Mouse (Mus musculus): ENCODE measurements around the gene Oas1a. TPM values are rescaled to one million over a fixed set of nuclear protein-coding genes. Genes with fewer than 3 reads are reported as not detected.

Gene Oas1a
- polyA plus RNA-seq, 1 experiment from 2014 or later, result 3.0 TPM

GRCm38 (mm10) chr5:120869436-120870015 is 37.8 kb downstream of the Oas1a start:
- no peak for ATAC-seq (ENCODE audit: insufficient read depth, low FRiP score)
- no peaks in the 10 kb centered on the region for H3K4me1 ChIP-seq (ENCODE audit: control insufficient read depth, insufficient read depth, low read length)
- no peak overlapping the region for H3K27ac ChIP-seq (ENCODE audit: low read length)
- H3K9me3 ChIP-seq (replicated peaks; ENCODE audit: control insufficient read depth, low read length), result no peaks in the 10 kb centered on the region
- H3K36me3 ChIP-seq (ENCODE audit: control insufficient read depth, insufficient read depth, low read length), result no peaks in the 10 kb centered on the region
- no peak overlapping the region for H3K9ac ChIP-seq (ENCODE audit: low read length)
- no peak overlapping the region for H3K4me2 ChIP-seq (ENCODE audit: low read depth, low read length)
- 76% methylated on average over 7 of the region's 7 CpGs for WGBS
- no peak overlapping the region for H3K4me3 ChIP-seq (replicated peaks; ENCODE audit: low read length)
- H3K27me3 ChIP-seq (ENCODE audit: control insufficient read depth, insufficient read depth, low read length), result no peaks in the 10 kb centered on the region

GRCm38 (mm10) chr5:120865336-120865860 is 41.9 kb downstream of the Oas1a start:
- Histone ChIP-seq H3K4me1 (ENCODE audit: control insufficient read depth, insufficient read depth, low read length) (no peaks in the 10 kb centered on the region), H3K9ac (ENCODE audit: low read length) (no peak overlapping the region), H3K4me2 (ENCODE audit: low read depth, low read length) (no peak overlapping the region), H3K27ac (ENCODE audit: low read length) (no peak overlapping the region), H3K9me3 (replicated peaks; ENCODE audit: control insufficient read depth, low read length) (no peaks in the 10 kb centered on the region), H3K4me3 (replicated peaks; ENCODE audit: low read length) (no peak overlapping the region), H3K27me3 (ENCODE audit: control insufficient read depth, insufficient read depth, low read length) (no peaks in the 10 kb centered on the region), H3K36me3 (ENCODE audit: control insufficient read depth, insufficient read depth, low read length) (no peaks in the 10 kb centered on the region)
- no peak for ATAC-seq (ENCODE audit: insufficient read depth, low FRiP score)
- WGBS, result 71% methylated on average over 3 of the region's 3 CpGs

- Histone ChIP-seq H3K27me3 (ENCODE audit: control insufficient read depth, insufficient read depth, low read length) (no peaks in the 10 kb centered on the region), H3K4me3 (replicated peaks; ENCODE audit: low read length) (no peak within 1 kb of the TSS), H3K9me3 (replicated peaks; ENCODE audit: control insufficient read depth, low read length) (no peaks in the 10 kb centered on the region), H3K27ac (ENCODE audit: low read length) (no peak within 1 kb of the TSS), H3K4me1 (ENCODE audit: control insufficient read depth, insufficient read depth, low read length) (no peaks in the 10 kb centered on the region), H3K9ac (ENCODE audit: low read length) (no peak within 1 kb of the TSS), H3K4me2 (ENCODE audit: low read depth, low read length) (no peak within 1 kb of the TSS), H3K36me3 (ENCODE audit: control insufficient read depth, insufficient read depth, low read length) (no peaks in the 10 kb centered on the region)
- 39% methylated on average over 4 of the region's 4 CpGs for WGBS
- ATAC-seq (ENCODE audit: insufficient read depth, low FRiP score), result no peak
Observed at GRCm38 (mm10) chr5:120861121-120861520, 46.2 kb downstream of the Oas1a start, which contains the start of gene Oas1h. Oas1h (plus strand) TSS chr5:120861421.

DNA sequence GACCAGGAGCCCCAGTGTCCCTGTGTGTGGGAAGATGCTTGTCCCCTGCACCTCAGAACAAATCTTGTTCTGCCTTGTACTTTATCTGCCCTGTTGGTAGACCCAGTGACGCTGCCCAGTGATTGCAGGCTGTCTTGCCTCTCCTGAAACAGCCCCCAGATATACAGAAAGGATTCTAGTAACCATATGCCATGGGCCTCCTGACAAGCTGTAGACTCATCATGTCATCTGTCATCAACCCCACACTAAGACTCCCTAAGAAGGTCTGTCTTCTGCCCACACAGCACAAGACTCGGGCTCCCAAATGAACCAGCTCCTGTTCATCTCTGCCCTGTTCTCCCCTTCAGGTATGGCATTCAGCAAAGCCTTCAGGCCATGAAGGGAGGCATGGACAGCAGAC is 48.1 kb downstream of the Oas1a start:
- Histone ChIP-seq H3K4me1 (ENCODE audit: control insufficient read depth, insufficient read depth, low read length) (no peaks in the 10 kb centered on the region), H3K4me3 (replicated peaks; ENCODE audit: low read length) (no peak overlapping the region), H3K9ac (ENCODE audit: low read length) (no peak overlapping the region), H3K4me2 (ENCODE audit: low read depth, low read length) (no peak overlapping the region), H3K27ac (ENCODE audit: low read length) (no peak overlapping the region), H3K27me3 (ENCODE audit: control insufficient read depth, insufficient read depth, low read length) (no peaks in the 10 kb centered on the region), H3K36me3 (ENCODE audit: control insufficient read depth, insufficient read depth, low read length) (no peaks in the 10 kb centered on the region), H3K9me3 (replicated peaks; ENCODE audit: control insufficient read depth, low read length) (no peaks in the 10 kb centered on the region)
- ATAC-seq (ENCODE audit: insufficient read depth, low FRiP score), result no peak
- WGBS, result 61% methylated on average over 2 of the region's 2 CpGs

DNA sequence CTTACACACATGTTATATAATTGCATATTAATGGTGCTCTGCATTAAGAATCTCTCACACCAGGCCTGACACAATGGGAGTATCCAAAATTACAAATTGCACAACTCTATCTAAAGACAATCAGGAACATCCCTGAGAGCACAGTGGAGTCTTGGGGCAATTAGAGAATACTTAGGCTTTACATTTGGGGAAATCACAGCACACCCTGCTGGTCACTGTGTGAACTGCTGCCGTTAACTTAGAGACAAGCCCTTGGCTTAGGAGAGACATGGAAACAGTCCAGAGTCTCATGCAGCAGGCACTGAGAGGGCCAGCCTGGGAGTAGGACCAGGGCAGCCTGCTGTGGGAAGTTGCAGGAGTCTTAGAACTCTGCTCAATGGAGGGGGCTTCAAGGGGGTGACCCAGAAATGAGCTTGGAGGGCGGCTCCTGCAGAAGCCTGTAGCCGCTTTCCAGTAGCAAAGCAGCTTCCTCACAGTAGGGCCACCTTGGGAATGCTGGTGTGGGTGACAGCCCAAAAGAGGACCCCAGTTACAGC is 57.7 kb downstream of the Oas1a start:
- no peaks in the 10 kb centered on the region for H3K27me3 ChIP-seq (ENCODE audit: control insufficient read depth, insufficient read depth, low read length)
- no peak overlapping the region for H3K27ac ChIP-seq (ENCODE audit: low read length)
- no peak overlapping the region for H3K4me2 ChIP-seq (ENCODE audit: low read depth, low read length)
- no peaks in the 10 kb centered on the region for H3K9me3 ChIP-seq (replicated peaks; ENCODE audit: control insufficient read depth, low read length)
- no peak overlapping the region for H3K4me3 ChIP-seq (replicated peaks; ENCODE audit: low read length)
- H3K4me1 ChIP-seq (ENCODE audit: control insufficient read depth, insufficient read depth, low read length), result no peaks in the 10 kb centered on the region
- no peak for ATAC-seq (ENCODE audit: insufficient read depth, low FRiP score)
- WGBS, result 57% methylated on average over 3 of the region's 3 CpGs
- H3K36me3 ChIP-seq (ENCODE audit: control insufficient read depth, insufficient read depth, low read length), result no peaks in the 10 kb centered on the region
- H3K9ac ChIP-seq (ENCODE audit: low read length), result no peak overlapping the region

DNA sequence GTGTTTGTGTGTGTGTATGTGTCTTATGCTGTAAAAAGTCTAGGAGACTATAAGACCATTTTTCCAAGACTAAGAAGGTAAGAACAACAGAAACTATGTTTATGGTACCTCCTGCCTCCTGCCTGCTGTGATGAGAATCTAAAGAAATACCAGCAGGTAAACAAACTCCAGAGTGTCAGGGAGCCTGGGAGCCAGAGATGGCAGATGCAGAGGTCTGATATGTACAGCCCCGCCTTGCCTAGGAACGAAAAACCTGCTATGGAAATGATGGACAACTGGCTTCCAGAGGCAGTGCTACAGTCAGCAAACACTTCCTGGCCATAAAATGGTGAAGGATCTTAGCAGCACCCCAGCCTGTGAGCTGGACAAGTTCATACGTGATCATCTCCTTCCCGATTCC is 60.3 kb downstream of the Oas1a start, which contains the start of gene Oas1f:
TSS of gene Oas1f (plus strand) at position 301 of the 400 bp plus-strand sequence.
- no peaks in the 10 kb centered on the region for H3K27me3 ChIP-seq (ENCODE audit: control insufficient read depth, insufficient read depth, low read length)
- H3K4me1 ChIP-seq (ENCODE audit: control insufficient read depth, insufficient read depth, low read length), result no peaks in the 10 kb centered on the region
- no peaks in the 10 kb centered on the region for H3K9me3 ChIP-seq (replicated peaks; ENCODE audit: control insufficient read depth, low read length)
- no peak within 1 kb of the TSS for H3K4me2 ChIP-seq (ENCODE audit: low read depth, low read length)
- 49% methylated on average over 4 of the region's 4 CpGs for WGBS
- no peak within 1 kb of the TSS for H3K9ac ChIP-seq (ENCODE audit: low read length)
- no peak within 1 kb of the TSS for H3K4me3 ChIP-seq (replicated peaks; ENCODE audit: low read length)
- no peaks in the 10 kb centered on the region for H3K36me3 ChIP-seq (ENCODE audit: control insufficient read depth, insufficient read depth, low read length)
- no peak within 1 kb of the TSS for H3K27ac ChIP-seq (ENCODE audit: low read length)
- no peak for ATAC-seq (ENCODE audit: insufficient read depth, low FRiP score)

Small RNAs within 50 kb of the gene (microRNA-seq; reads per million reads assigned to microRNA genes)
- not detected for gene Gm22907

Other genes with a start within 250 kb of the Oas1a start
- 2.3 and 3.6 TPM in 2 replicates for gene Dtx1, start 195.6 kb downstream of the Oas1a start, polyA plus RNA-seq (2015; fragmentation: Nextera tagmentation; extraction: Ambion mirVana)
- 0.32 and 0.62 TPM in 2 replicates for gene Oas2, start 157.7 kb downstream of the Oas1a start, polyA plus RNA-seq (2015; fragmentation: Nextera tagmentation; extraction: Ambion mirVana)
- gene Oas3, start 129.9 kb downstream of the Oas1a start, polyA plus RNA-seq (2015; fragmentation: Nextera tagmentation; extraction: Ambion mirVana), result 0.17 and 0.18 TPM in 2 replicates
- not detected in 2 replicates for gene Oas1e, start 112.0 kb downstream of the Oas1a start, polyA plus RNA-seq (2015; fragmentation: Nextera tagmentation; extraction: Ambion mirVana)
- gene Oas1c, start 95.0 kb downstream of the Oas1a start, polyA plus RNA-seq (2015; fragmentation: Nextera tagmentation; extraction: Ambion mirVana), result 0.65 and 1.0 TPM in 2 replicates
- gene Oas1f, start 60.2 kb downstream of the Oas1a start, polyA plus RNA-seq (2015; fragmentation: Nextera tagmentation; extraction: Ambion mirVana), result not detected in 2 replicates
- not detected in 2 replicates for gene Oas1h, start 46.1 kb downstream of the Oas1a start, polyA plus RNA-seq (2015; fragmentation: Nextera tagmentation; extraction: Ambion mirVana)
- gene Oas1g, start 19.9 kb downstream of the Oas1a start, polyA plus RNA-seq (2015; fragmentation: Nextera tagmentation; extraction: Ambion mirVana), result 1.0 and 1.1 TPM in 2 replicates
- not detected in 2 replicates for gene Oas1d, start 7.0 kb upstream of the Oas1a start, polyA plus RNA-seq (2015; fragmentation: Nextera tagmentation; extraction: Ambion mirVana)
- 0.06 and 0.26 TPM in 2 replicates for gene Rph3a, start 102.6 kb upstream of the Oas1a start, polyA plus RNA-seq (2015; fragmentation: Nextera tagmentation; extraction: Ambion mirVana)